Mouse (Mus musculus) erythroblast, embryonic 14.5 days (primary cell): ENCODE results near the gene Cdc42ep4.

Experiments
- GATA1 ChIP-seq: IDR thresholded peaks from 2 replicates; pipeline ENCODE4 v1.6.1; 2012; ENCODE audit warnings: low read length, inconsistent platforms, mixed read lengths
- TAL1 ChIP-seq: IDR thresholded peaks from 3 replicates; pipeline ENCODE4 v1.6.1; 2012; ENCODE audit warnings: low read length, inconsistent platforms, mixed read lengths

GRCm38 (mm10) chr11:113787009-113787408, 35.3 kb upstream of the Cdc42ep4 start:
- TF ChIP-seq GATA1 (no peak), TAL1 (no peak)
